In genomic region chr17:26941841-26942570, GRCm38 (mm10) we compare ENCODE assay signal across 8 mouse cellular contexts. TPM values are rescaled to one million over a fixed set of nuclear protein-coding genes. Genes with fewer than 3 reads are reported as not detected.
DNase-seq lines count a peak whose midpoint lies in the region; ATAC-seq and TF ChIP-seq lines count a peak whose summit lies in the region.

No protein-coding gene starts in this region.

- no peak for TF ChIP-seq CTCF in CH12.LX (conservative IDR thresholded peaks at IDR 0.05 in 1 of 2, IDR thresholded peaks at IDR 0.05 in 1 of 2; ENCODE audit: low read depth in 2 of 2, low read length in 2 of 2)
- TF ChIP-seq CTCF in liver, embryonic 14.5 days (IDR thresholded peaks at IDR 0.05; ENCODE audit: low read depth), result no peak

- H3K36me3 ChIP-seq in erythroblast, embryonic 14.5 days (ENCODE audit: control insufficient read depth), result peaks cover 9% of the 10 kb centered on the region
- H3K36me3 ChIP-seq in CH12.LX (replicated peaks in 1 of 2; ENCODE audit: control insufficient read depth in 1 of 2, insufficient read depth in 1 of 2, low read length in 1 of 2), result peaks cover 4 to 5% of the 10 kb centered on the region in 2 experiments
- H3K36me3 ChIP-seq in forebrain, embryonic 12.5 days (replicated peaks), result peaks cover 5% of the 10 kb centered on the region
- H3K36me3 ChIP-seq in liver, embryonic 14.5 days (replicated peaks; ENCODE audit: control insufficient read depth, insufficient read depth, low read depth), result no peaks in the 10 kb centered on the region; the same call in 1 of the 2 replicates

- no peak for ATAC-seq in erythroblast, adult 5-6 weeks (replicated peaks; ENCODE audit: low FRiP score, poor library complexity, severe bottlenecking)
- ATAC-seq in forebrain, embryonic 12.5 days (ENCODE audit: low FRiP score), result no peak
- no peak for ATAC-seq in liver, embryonic 14.5 days (ENCODE audit: insufficient read depth)

- TF ChIP-seq POLR2A in CH12.LX (IDR thresholded peaks at IDR 0.05; ENCODE audit: low read depth, low read length), result no peak

- no peaks in the 10 kb centered on the region for H3K9me3 ChIP-seq in erythroblast, embryonic 14.5 days (ENCODE audit: control insufficient read depth, low read length)
- no peaks in the 10 kb centered on the region for H3K9me3 ChIP-seq in CH12.LX (replicated peaks; ENCODE audit: low read length)
- H3K9me3 ChIP-seq in forebrain, embryonic 12.5 days, result no peaks in the 10 kb centered on the region
- H3K9me3 ChIP-seq in liver, embryonic 14.5 days (ENCODE audit: control insufficient read depth, low read length), result no peaks in the 10 kb centered on the region

- TF ChIP-seq RAD21 in CH12.LX (IDR thresholded peaks at IDR 0.05; ENCODE audit: low read depth, low read length), result no peak

- peak overlapping the region; percentile 28; the same call in 1 of the 2 replicates for H3K9ac ChIP-seq in CH12.LX (ENCODE audit: insufficient read depth, low read depth)
- peak overlapping the region; percentile 80 for H3K9ac ChIP-seq in forebrain, embryonic 12.5 days
- no peak overlapping the region for H3K9ac ChIP-seq in liver, embryonic 14.5 days (replicated peaks)

- 8% methylated on average over 4 of the region's 4 CpGs for WGBS in forebrain, embryonic 12.5 days
- 19% methylated on average over 4 of the region's 4 CpGs for WGBS in liver, embryonic 14.5 days (ENCODE audit: insufficient replicate concordance)

- DNase-seq in CH12.LX (ENCODE audit: extremely low read depth) (no peak), MN1 (ENCODE audit: low spot score) (no peak)
- no peak for DNase-seq in liver, embryonic 14.5 days (ENCODE audit: low read depth in 3 of 3, low spot score in 3 of 3)
- no peak for DNase-seq in right cerebral cortex, postnatal 36 days (ENCODE audit: low spot score in 2 of 2)
- no peak for DNase-seq in layer of hippocampus, adult 8-10 months (ENCODE audit: low spot score in 2 of 2)

- dilution Hi-C loops in CH12.LX (cut with MboI; ENCODE audit: extremely low pct_ligation_motif_present, extremely low pct_unique_long_range_greater_than_20kb, low sequenced_read_pairs), result no loop called here

- peak overlapping the region; percentile 52 for H3K4me3 ChIP-seq in erythroblast, embryonic 14.5 days (replicated peaks)
- peak overlapping the region in 2 of 3 experiments; percentile 30 to 34 for H3K4me3 ChIP-seq in CH12.LX (replicated peaks in 1 of 3; ENCODE audit: low read depth in 2 of 3, low read length in 2 of 3, poor library complexity in 1 of 3)
- H3K4me3 ChIP-seq in forebrain, embryonic 12.5 days (replicated peaks), result peak overlapping the region; percentile 52
- H3K4me3 ChIP-seq in liver, embryonic 14.5 days (ENCODE audit: insufficient read depth in 1 of 2, low read depth in 2 of 2, low read length in 2 of 2), result no peak overlapping the region; a peak in 2 of 4 replicates

- peaks cover 64% of the 10 kb centered on the region for H3K4me1 ChIP-seq in erythroblast, embryonic 14.5 days (ENCODE audit: control insufficient read depth)
- H3K4me1 ChIP-seq in CH12.LX (ENCODE audit: control insufficient read depth in 1 of 2, insufficient read depth in 2 of 2), result peaks cover 5 to 21% of the 10 kb centered on the region in 2 experiments; a peak in 3 of 4 replicates
- H3K4me1 ChIP-seq in forebrain, embryonic 12.5 days, result peaks cover 75% of the 10 kb centered on the region
- H3K4me1 ChIP-seq in liver, embryonic 14.5 days (replicated peaks; ENCODE audit: control insufficient read depth in 2 of 2, insufficient read depth in 2 of 2, low read length in 1 of 2), result peaks cover 16 to 17% of the 10 kb centered on the region in 2 experiments

- peaks cover 6% of the 10 kb centered on the region for H3K79me2 ChIP-seq in CH12.LX (replicated peaks; ENCODE audit: control insufficient read depth, extremely low read depth, insufficient read depth, poor library complexity, severe bottlenecking)

- no peak for TF ChIP-seq EP300 in CH12.LX (IDR thresholded peaks at IDR 0.05; ENCODE audit: low read length)
- no peak for TF ChIP-seq EP300 in liver, embryonic 14.5 days (IDR thresholded peaks at IDR 0.05; ENCODE audit: low read depth)

- H3K27me3 ChIP-seq in erythroblast, embryonic 14.5 days (ENCODE audit: control insufficient read depth), result peaks cover 12% of the 10 kb centered on the region
- H3K27me3 ChIP-seq in CH12.LX (replicated peaks), result peaks cover 44% of the 10 kb centered on the region
- no peaks in the 10 kb centered on the region for H3K27me3 ChIP-seq in forebrain, embryonic 12.5 days
- H3K27me3 ChIP-seq in liver, embryonic 14.5 days (ENCODE audit: control insufficient read depth, insufficient read depth, low read length), result no peaks in the 10 kb centered on the region

- in situ Hi-C loops in CH12.LX (cut with MboI; ENCODE audit: low pct_ligation_motif_present, low pct_unique_long_range_greater_than_20kb, low sequenced_read_pairs), result no loop called here

- no peak overlapping the region for H3K27ac ChIP-seq in CH12.LX (ENCODE audit: insufficient read depth, low read depth)
- peak overlapping the region; percentile 97 for H3K27ac ChIP-seq in forebrain, embryonic 12.5 days
- no peak overlapping the region for H3K27ac ChIP-seq in liver, embryonic 14.5 days

- peak overlapping the region; percentile 50; the same call in 1 of the 2 replicates for H3K4me2 ChIP-seq in CH12.LX (ENCODE audit: insufficient read depth, low read depth, poor library complexity, severe bottlenecking)
- peak overlapping the region; percentile 98 for H3K4me2 ChIP-seq in forebrain, embryonic 12.5 days
- peak overlapping the region; percentile 61 for H3K4me2 ChIP-seq in liver, embryonic 14.5 days (ENCODE audit: low read depth)

TF ChIP-seq in CH12.LX, 34 proteins besides CTCF, POLR2A, EP300 and RAD21 (continues in another document):
- no peak for TF ChIP-seq MXI1 (IDR thresholded peaks at IDR 0.05; ENCODE audit: low read depth, low read length)

RNA-seq across cellular contexts. Expression of gene Syngap1, which starts 1.0 kb away (rescaled TPM):
- polyA plus RNA-seq in erythroblast, embryonic 14.5 days (2012), result 0.78 and 0.86 TPM in 2 replicates
- total RNA-seq in erythroblast, adult 5-6 weeks (2015; ENCODE audit: low replicate concordance), result 0.42 and 2.5 TPM in 2 replicates
- 0.60 and 5.3 TPM in 2 replicates for total RNA-seq in erythroblast, adult 5-6 weeks (2017; ENCODE audit: low replicate concordance)
- total RNA-seq in CH12.LX (2012; rRNA removed) (1.3 and 1.7 TPM in 2 replicates), CH12.LX (2014; rRNA removed) (0.34 TPM in 1 of 2 replicates, not detected in the other)
- polyA plus RNA-seq in CH12.LX (2012; ENCODE audit: insufficient read length, low read depth), result 2.4 and 3.1 TPM in 2 replicates
- 3.9 and 4.8 TPM in 2 replicates for polyA plus RNA-seq in forebrain, embryonic 12.5 days (2016; fragmentation: Nextera tagmentation; extraction: Ambion mirVana)
- 3.4 TPM in 2 replicates for polyA plus RNA-seq in liver, embryonic 14.5 days (2012; rRNA removed)
- 0.08 and 0.13 TPM in 2 replicates for polyA plus RNA-seq in liver, embryonic 14.5 days (2014; fragmentation: Nextera tagmentation; extraction: Ambion mirVana)
- total RNA-seq in layer of hippocampus, adult 8-10 months (2022), result 100 to 1,000 TPM; 353 to 466 (median 403) TPM

RNA-seq across cellular contexts. Expression of gene Cuta, which starts 2.6 kb away (rescaled TPM):
- 19.6 and 19.8 TPM in 2 replicates for polyA plus RNA-seq in erythroblast, embryonic 14.5 days (2012)
- total RNA-seq in erythroblast, adult 5-6 weeks (2015; ENCODE audit: low replicate concordance), result 33.6 and 59.6 TPM in 2 replicates
- total RNA-seq in erythroblast, adult 5-6 weeks (2017; ENCODE audit: low replicate concordance), result 10.2 and 14.4 TPM in 2 replicates
- total RNA-seq in CH12.LX (2012; rRNA removed), result 34.6 and 42.4 TPM in 2 replicates
- 26.8 and 30.5 TPM in 2 replicates for total RNA-seq in CH12.LX (2014; rRNA removed)
- 83.0 and 121 TPM in 2 replicates for polyA plus RNA-seq in CH12.LX (2012; ENCODE audit: insufficient read length, low read depth)
- 155 and 161 TPM in 2 replicates for polyA plus RNA-seq in forebrain, embryonic 12.5 days (2016; fragmentation: Nextera tagmentation; extraction: Ambion mirVana)
- 53.0 and 53.5 TPM in 2 replicates for polyA plus RNA-seq in liver, embryonic 14.5 days (2012; rRNA removed)
- polyA plus RNA-seq in liver, embryonic 14.5 days (2014; fragmentation: Nextera tagmentation; extraction: Ambion mirVana), result 82.5 and 86.8 TPM in 2 replicates
- total RNA-seq in layer of hippocampus, adult 8-10 months (2022), result 10 to 100 TPM; 90.0 to 96.1 (median 92.0) TPM

RNA-seq across cellular contexts. Expression of gene Phf1, which starts 9.2 kb away (rescaled TPM):
- polyA plus RNA-seq in erythroblast, embryonic 14.5 days (2012), result 5.0 and 6.2 TPM in 2 replicates
- 4.0 TPM in 2 replicates for total RNA-seq in erythroblast, adult 5-6 weeks (2015; ENCODE audit: low replicate concordance)
- total RNA-seq in erythroblast, adult 5-6 weeks (2017; ENCODE audit: low replicate concordance), result 2.5 and 4.1 TPM in 2 replicates
- total RNA-seq in CH12.LX (2012; rRNA removed), result 3.3 and 4.1 TPM in 2 replicates
- total RNA-seq in CH12.LX (2014; rRNA removed), result 1.5 and 1.7 TPM in 2 replicates
- 3.5 and 4.2 TPM in 2 replicates for polyA plus RNA-seq in CH12.LX (2012; ENCODE audit: insufficient read length, low read depth)
- 8.6 and 8.8 TPM in 2 replicates for polyA plus RNA-seq in forebrain, embryonic 12.5 days (2016; fragmentation: Nextera tagmentation; extraction: Ambion mirVana)
- polyA plus RNA-seq in liver, embryonic 14.5 days (2012; rRNA removed), result 6.3 and 6.4 TPM in 2 replicates
- 0.94 and 1.7 TPM in 2 replicates for polyA plus RNA-seq in liver, embryonic 14.5 days (2014; fragmentation: Nextera tagmentation; extraction: Ambion mirVana)
- 10 to 100 TPM; 37.0 to 40.3 (median 37.5) TPM for total RNA-seq in layer of hippocampus, adult 8-10 months (2022)

RNA-seq across cellular contexts. Expression of gene Kifc5b, which starts 25.1 kb away (rescaled TPM):
- 8.1 and 9.2 TPM in 2 replicates for polyA plus RNA-seq in erythroblast, embryonic 14.5 days (2012)
- 3.3 and 5.6 TPM in 2 replicates for total RNA-seq in erythroblast, adult 5-6 weeks (2015; ENCODE audit: low replicate concordance)
- 18.9 and 30.1 TPM in 2 replicates for total RNA-seq in erythroblast, adult 5-6 weeks (2017; ENCODE audit: low replicate concordance)
- total RNA-seq in CH12.LX (2012; rRNA removed), result 19.1 and 22.2 TPM in 2 replicates
- total RNA-seq in CH12.LX (2014; rRNA removed), result 11.4 and 12.1 TPM in 2 replicates
- polyA plus RNA-seq in CH12.LX (2012; ENCODE audit: insufficient read length, low read depth), result 26.9 and 32.0 TPM in 2 replicates
- 9.7 and 9.8 TPM in 2 replicates for polyA plus RNA-seq in forebrain, embryonic 12.5 days (2016; fragmentation: Nextera tagmentation; extraction: Ambion mirVana)
- 12.2 and 13.8 TPM in 2 replicates for polyA plus RNA-seq in liver, embryonic 14.5 days (2012; rRNA removed)
- 2.7 and 3.3 TPM in 2 replicates for polyA plus RNA-seq in liver, embryonic 14.5 days (2014; fragmentation: Nextera tagmentation; extraction: Ambion mirVana)
- 1 to 10 TPM; 2.5 to 7.4 (median 4.2) TPM for total RNA-seq in layer of hippocampus, adult 8-10 months (2022)

RNA-seq across cellular contexts. Expression of gene Zbtb9, which starts 31.0 kb away (rescaled TPM):
- polyA plus RNA-seq in erythroblast, embryonic 14.5 days (2012), result 0.12 and 0.13 TPM in 2 replicates
- total RNA-seq in erythroblast, adult 5-6 weeks (2015; ENCODE audit: low replicate concordance), result 1.3 TPM in 1 of 2 replicates, not detected in the other
- total RNA-seq in erythroblast, adult 5-6 weeks (2017; ENCODE audit: low replicate concordance), result 5.3 and 6.0 TPM in 2 replicates
- 8.1 and 9.0 TPM in 2 replicates for total RNA-seq in CH12.LX (2012; rRNA removed)
- total RNA-seq in CH12.LX (2014; rRNA removed), result 11.0 and 14.3 TPM in 2 replicates
- 1.1 and 2.0 TPM in 2 replicates for polyA plus RNA-seq in CH12.LX (2012; ENCODE audit: insufficient read length, low read depth)
- polyA plus RNA-seq in forebrain, embryonic 12.5 days (2016; fragmentation: Nextera tagmentation; extraction: Ambion mirVana), result 18.9 and 20.0 TPM in 2 replicates
- polyA plus RNA-seq in liver, embryonic 14.5 days (2012; rRNA removed), result 3.1 and 4.0 TPM in 2 replicates
- polyA plus RNA-seq in liver, embryonic 14.5 days (2014; fragmentation: Nextera tagmentation; extraction: Ambion mirVana), result 2.6 and 3.4 TPM in 2 replicates
- 10 to 100 TPM; 12.2 to 14.7 (median 13.7) TPM for total RNA-seq in layer of hippocampus, adult 8-10 months (2022)

Comparison
In these comparisons a context has a peak if more than half of its experiments do, and no peak if none do; other contexts are left out.
1. H3K4me3 ChIP-seq: peak in erythroblast, embryonic 14.5 days (single experiment), CH12.LX (2 of 3) and forebrain, embryonic 12.5 days (single experiment); none in liver, embryonic 14.5 days (0 of 2).
2. Peak in every context shown above with its lines, with median percentiles within 50 percentile points of each other: H3K4me2 ChIP-seq.